Mouse (Mus musculus) left cerebral cortex, postnatal 36 days (tissue): ENCODE data around the gene Inpp5f. TPM values are rescaled to one million over a fixed set of nuclear protein-coding genes. Genes with fewer than 3 reads are reported as not detected.

Experiments
- DNase-seq, 2 experiments: peaks; one replicate each; pipeline ENCODE4 v3.0.0; 2021 to 2022; ENCODE audit warnings: low spot score in 2 of 2, mixed read lengths in 1 of 2
- intact Hi-C: fragments of 180-260 bp; cut with DNase I; formaldehyde crosslinking; loops from one replicate; pipeline ENCODE4 v1.15.1; 2025
- total RNA-seq, 2 experiments: library from RNA; stranded (reverse); gene quantifications; 2 replicates each; pipeline ENCODE4 v1.2.3; 2021

Gene Inpp5f
- total RNA-seq, 2 experiments from 2014 or later: 88.9 to 94.6 TPM

GRCm38 (mm10) chr7:128705735-128706134 lies 94.6 kb downstream of the Inpp5f start:
- intact Hi-C loops: loop anchor here (5.0 kb wide), 2 partner anchors 348 to 468 kb away; partner anchors contain the start of genes 9130023H24Rik and Armc5

GRCm38 (mm10) chr7:128717991-128718390 lies 106.9 kb downstream of the Inpp5f start:
- intact Hi-C loops: no loop called here
- DNase-seq: no peak

More at GRCm38 (mm10) chr7:128705735-128706134, 94.6 kb downstream of the Inpp5f start:
- DNase-seq: peak; percentile 66 to 72

GRCm38 (mm10) chr7:128724761-128725160 lies 113.6 kb downstream of the Inpp5f start:
- DNase-seq: peak; percentile 58 to 68
- intact Hi-C loops: no loop called here

GRCm38 (mm10) chr7:128725189-128725588 lies 114.1 kb downstream of the Inpp5f start:
- intact Hi-C loops: no loop called here
- DNase-seq: no peak

- DNase-seq: no peak
- intact Hi-C loops: no loop called here
Observed at GRCm38 (mm10) chr7:128726999-128727398, 115.9 kb downstream of the Inpp5f start.

- intact Hi-C loops: no loop called here
- DNase-seq: no peak
Observed at GRCm38 (mm10) chr7:128727701-128728100, 116.6 kb downstream of the Inpp5f start.

- intact Hi-C loops: no loop called here
- DNase-seq: no peak
Observed at GRCm38 (mm10) chr7:128728738-128729137, 117.6 kb downstream of the Inpp5f start.

GRCm38 (mm10) chr7:128731585-128731984 lies 120.5 kb downstream of the Inpp5f start:
- DNase-seq: no peak
- intact Hi-C loops: no loop called here

GRCm38 (mm10) chr7:128738041-128738440 lies 126.9 kb downstream of the Inpp5f start:
- intact Hi-C loops: no loop called here

GRCm38 (mm10) chr7:128739116-128739461 lies 128.0 kb downstream of the Inpp5f start:
- DNase-seq: no peak
- intact Hi-C loops: no loop called here

More at GRCm38 (mm10) chr7:128738041-128738440, 126.9 kb downstream of the Inpp5f start:
- no peak for DNase-seq

GRCm38 (mm10) chr7:128739462-128740277 lies 128.5 kb downstream of the Inpp5f start:
- intact Hi-C loops: no loop called here
- no peak for DNase-seq

- DNase-seq: peak; percentile 96
- intact Hi-C loops: no loop called here
Observed at GRCm38 (mm10) chr7:128740334-128740733, 129.2 kb downstream of the Inpp5f start, which contains the start of gene Mcmbp. Mcmbp (minus strand) TSS chr7:128740495.

- DNase-seq: no peak
- intact Hi-C loops: no loop called here
Observed at GRCm38 (mm10) chr7:128743898-128744297, 132.8 kb downstream of the Inpp5f start.

- intact Hi-C loops: no loop called here
- DNase-seq: peak; percentile 97 to 99
Observed at GRCm38 (mm10) chr7:128744684-128745485, 133.8 kb downstream of the Inpp5f start, which contains the start of gene Sec23ip. Sec23ip (plus strand) TSS chr7:128744943.

Other genes with a start within 250 kb of the Inpp5f start
- 10 to 100 TPM; 47.8 to 50.1 TPM for gene Rgs10, start 192.6 kb upstream of the Inpp5f start, total RNA-seq
- gene Tial1, start 149.6 kb upstream of the Inpp5f start, total RNA-seq: 100 to 1,000 TPM in 1 of 2 experiments, 10 to 100 TPM in 1; 79.3 to 119 TPM
- 1 to 10 TPM; 6.0 to 7.7 TPM for gene Bag3, start 87.7 kb upstream of the Inpp5f start, total RNA-seq
- gene Mcmbp, start 129.2 kb downstream of the Inpp5f start, total RNA-seq: 10 to 100 TPM; 19.9 to 27.6 TPM
- 10 to 100 TPM; 36.9 to 44.2 TPM for gene Sec23ip, start 133.6 kb downstream of the Inpp5f start, total RNA-seq